Mouse (Mus musculus) kidney, embryonic 14.5 days (tissue): ENCODE results near the gene Donson. TPM values are rescaled to one million over a fixed set of nuclear protein-coding genes. Genes with fewer than 3 reads are reported as not detected.
A peak's percentile ranks its signal among the peaks of the same experiment; 100 is the strongest.

ENCODE experiments used
- ATAC-seq: fragments of 200-750 bp; cut with Nextera tagmentation; 2 replicates; pipeline ENCODE4 v1.8.0; 2017; ENCODE audit warnings: moderate number of reproducible peaks, mild to moderate bottlenecking, moderate TSS enrichment, moderate library complexity; ENCODE audit not compliant: low FRiP score, low TSS enrichment
- H3K27ac ChIP-seq: fragments of 300-500 bp; sonication (generic); 2 replicates; pipeline ENCODE4 v1.5.1; 2014; ENCODE audit warnings: low read depth, mild to moderate bottlenecking, low read length, moderate library complexity, mixed read lengths
- H3K27me3 ChIP-seq: fragments of 300-500 bp; sonication (generic); 2 replicates; pipeline ENCODE4 v1.6.1; 2014; ENCODE audit warnings: mild to moderate bottlenecking, low read length; ENCODE audit not compliant: control insufficient read depth, insufficient read depth
- H3K36me3 ChIP-seq: fragments of 300-500 bp; sonication (generic); 2 replicates; pipeline ENCODE4 v1.6.1; 2014; ENCODE audit warnings: low read length, mixed read lengths; ENCODE audit not compliant: control insufficient read depth, insufficient read depth
- H3K4me1 ChIP-seq: fragments of 300-500 bp; sonication (generic); 2 replicates; pipeline ENCODE4 v1.6.1; 2014; ENCODE audit warnings: low read length, mixed read lengths; ENCODE audit not compliant: control insufficient read depth, insufficient read depth
- H3K4me2 ChIP-seq: fragments of 300-500 bp; sonication (generic); replicated peaks from 2 replicates; pipeline ENCODE4 v1.6.1; 2014; ENCODE audit warnings: low read depth, mild to moderate bottlenecking, low read length
- H3K4me3 ChIP-seq: fragments of 300-500 bp; sonication (generic); 2 replicates; pipeline ENCODE4 v1.5.1; 2014; ENCODE audit warnings: mild to moderate bottlenecking, low read length
- H3K9ac ChIP-seq: fragments of 300-500 bp; sonication (generic); 2 replicates; pipeline ENCODE4 v1.6.1; 2014; ENCODE audit warnings: low read depth, mild to moderate bottlenecking, low read length, moderate library complexity
- H3K9me3 ChIP-seq: fragments of 300-500 bp; sonication (generic); 2 replicates; pipeline ENCODE4 v1.6.1; 2016; ENCODE audit warnings: low read length; ENCODE audit not compliant: control insufficient read depth
- WGBS: fragments of 180-500 bp; shearing (Covaris S2); extraction: QIAGEN DNeasy Blood & Tissue Kit; methylation state at CpG from one replicate; pipeline ENCODE4 v1.1.7; 2014; 5-methylcytosine and 5-hydroxymethylcytosine counted together
- polyA plus RNA-seq: library from polyadenylated mRNA; unstranded; fragments of >200 nt; fragmentation: Nextera tagmentation; extraction: Ambion mirVana; gene quantifications from 2 replicates; pipeline ENCODE4 v1.2.1, GENCODE M21; 2014

Donson gene
- polyA plus RNA-seq, 1 experiment from 2014 or later = 25.6 TPM

DNA sequence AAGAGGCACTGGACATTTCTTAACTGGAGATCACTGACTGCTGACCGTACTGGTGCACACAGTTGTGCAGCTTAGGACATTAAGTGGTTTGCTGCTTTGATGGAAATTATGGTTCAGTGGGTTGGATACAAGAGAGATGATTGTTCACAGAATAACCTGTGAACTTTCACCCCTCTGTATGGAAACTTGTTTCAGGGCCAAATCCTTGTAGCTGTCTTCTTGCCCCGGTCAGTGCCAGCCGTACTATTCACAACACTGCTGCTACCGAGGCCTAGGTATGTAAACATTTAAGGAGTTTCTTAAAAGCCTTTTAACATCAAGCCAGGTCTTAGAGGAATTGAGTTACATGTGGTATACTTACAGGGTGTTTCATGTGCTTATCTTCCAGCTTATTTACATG is 14.1 kb downstream of the Donson start:
- H3K36me3 ChIP-seq = peaks cover 94% of the 10 kb centered on the region
- ATAC-seq = no peak
- no peak overlapping the region for H3K27ac ChIP-seq
- H3K9me3 ChIP-seq = no peaks in the 10 kb centered on the region
- H3K4me2 ChIP-seq = no peak overlapping the region
- H3K9ac ChIP-seq = no peak overlapping the region
- no peaks in the 10 kb centered on the region for H3K4me1 ChIP-seq
- 88% methylated on average over 4 of the region's 4 CpGs for WGBS
- H3K27me3 ChIP-seq = no peaks in the 10 kb centered on the region
- no peak overlapping the region for H3K4me3 ChIP-seq

DNA sequence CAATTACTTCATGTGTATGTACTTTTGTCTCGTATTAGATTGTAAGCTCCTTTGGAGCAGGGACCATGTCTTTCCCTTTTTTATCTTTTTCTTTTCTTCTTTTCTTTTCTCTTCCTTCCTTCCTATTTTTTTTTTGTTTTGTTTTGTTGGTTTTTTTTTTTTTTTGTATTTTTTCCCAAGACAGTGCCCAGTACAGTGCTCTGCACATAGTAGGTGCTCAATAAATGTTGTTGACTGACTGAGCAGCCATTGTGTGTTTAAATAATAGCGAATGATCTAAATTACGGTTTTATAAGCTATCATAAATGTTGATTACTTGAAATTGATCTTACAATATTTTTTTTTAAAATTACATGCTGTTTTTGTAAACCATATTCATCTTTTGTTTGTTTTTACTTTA is 24.8 kb downstream of the Donson start:
- WGBS = 95% methylated on average over 3 of the region's 3 CpGs
- ATAC-seq = no peak
- H3K4me3 ChIP-seq = no peak overlapping the region
- peaks cover 90% of the 10 kb centered on the region for H3K36me3 ChIP-seq
- H3K4me1 ChIP-seq = no peaks in the 10 kb centered on the region
- no peak overlapping the region for H3K27ac ChIP-seq
- no peak overlapping the region for H3K4me2 ChIP-seq
- H3K9ac ChIP-seq = no peak overlapping the region
- no peaks in the 10 kb centered on the region for H3K27me3 ChIP-seq
- H3K9me3 ChIP-seq = 0 out of 2 replicates have a peak, but pooled peaks cover 5% of the 10 kb centered on the region

- WGBS = 94% methylated on average over 16 of the region's 16 CpGs
- Histone ChIP-seq H3K27me3 (no peaks in the 10 kb centered on the region), H3K9me3 (0 out of 2 replicates have a peak, but pooled peaks cover 5% of the 10 kb centered on the region), H3K27ac (no peak overlapping the region), H3K4me1 (no peaks in the 10 kb centered on the region), H3K36me3 (peaks cover 96% of the 10 kb centered on the region), H3K4me3 (no peak overlapping the region), H3K9ac (no peak overlapping the region), H3K4me2 (no peak overlapping the region)
- no peak for ATAC-seq
Measured at GRCm38 (mm10) chr16:91662336-91662735, 26.2 kb downstream of the Donson start.

DNA sequence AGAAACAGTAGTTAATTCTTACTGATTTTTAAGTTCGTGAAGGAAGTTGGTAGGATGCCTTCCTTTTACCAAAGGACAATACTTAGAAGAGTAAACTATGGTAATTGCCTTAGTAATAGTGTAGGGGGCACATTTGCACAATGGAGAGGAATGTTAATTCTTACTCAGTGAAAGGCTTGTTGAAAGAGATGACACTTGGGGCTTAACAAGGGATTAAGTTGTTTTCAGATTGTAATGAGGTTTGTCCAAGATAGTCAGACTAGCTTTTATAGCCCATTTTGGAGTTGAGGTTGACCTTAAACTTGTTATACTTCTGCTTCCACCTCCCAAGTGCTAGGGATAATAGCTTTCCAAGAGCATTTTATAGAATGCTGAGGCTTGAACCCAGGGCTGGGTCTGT is 27.2 kb downstream of the Donson start:
- H3K9ac ChIP-seq = no peak overlapping the region
- no peak overlapping the region for H3K4me2 ChIP-seq
- no peak overlapping the region for H3K4me3 ChIP-seq
- no peak overlapping the region for H3K27ac ChIP-seq
- H3K4me1 ChIP-seq = no peaks in the 10 kb centered on the region
- no peak for ATAC-seq
- 93% methylated on average over 1 of the region's 1 CpGs for WGBS
- H3K27me3 ChIP-seq = no peaks in the 10 kb centered on the region
- H3K36me3 ChIP-seq = peaks cover 96% of the 10 kb centered on the region
- 0 out of 2 replicates have a peak, but pooled peaks cover 5% of the 10 kb centered on the region for H3K9me3 ChIP-seq

GRCm38 (mm10) chr16:91659798-91660197 is 28.8 kb downstream of the Donson start:
- ATAC-seq = no peak
- no peaks in the 10 kb centered on the region for H3K27me3 ChIP-seq
- 98% methylated on average over 20 of the region's 20 CpGs for WGBS

DNA sequence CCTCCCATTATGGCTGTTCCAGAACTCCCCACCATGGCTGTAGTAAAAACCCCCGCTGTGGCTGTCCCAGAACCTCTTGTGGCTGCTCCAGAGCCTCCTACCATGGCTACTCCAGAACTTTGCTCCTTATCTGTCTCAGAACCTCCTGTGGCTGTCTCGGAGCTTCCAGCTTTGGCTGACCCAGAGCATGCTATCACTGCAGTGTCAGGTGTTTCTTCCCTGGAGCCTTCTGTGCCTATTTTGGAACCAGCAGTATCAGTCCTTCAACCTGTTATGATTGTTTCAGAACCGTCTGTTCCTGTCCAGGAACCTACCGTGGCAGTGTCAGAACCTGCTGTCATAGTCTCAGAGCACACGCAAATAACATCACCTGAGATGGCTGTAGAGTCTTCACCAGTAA is 30.1 kb downstream of the Donson start:
- Histone ChIP-seq H3K4me2 (no peak overlapping the region), H3K36me3 (peaks cover 92% of the 10 kb centered on the region), H3K4me3 (no peak overlapping the region), H3K4me1 (no peaks in the 10 kb centered on the region), H3K9ac (no peak overlapping the region), H3K9me3 (0 out of 2 replicates have a peak, but pooled peaks cover 5% of the 10 kb centered on the region), H3K27me3 (no peaks in the 10 kb centered on the region), H3K27ac (no peak overlapping the region)
- WGBS = 93% methylated on average over 5 of the region's 5 CpGs
- no peak for ATAC-seq

More at GRCm38 (mm10) chr16:91659798-91660197, 28.8 kb downstream of the Donson start:
- H3K4me1 ChIP-seq = no peaks in the 10 kb centered on the region
- peaks cover 96% of the 10 kb centered on the region for H3K36me3 ChIP-seq
- H3K27ac ChIP-seq = no peak overlapping the region
- no peak overlapping the region for H3K9ac ChIP-seq
- H3K4me2 ChIP-seq = no peak overlapping the region
- H3K4me3 ChIP-seq = no peak overlapping the region
- H3K9me3 ChIP-seq = 0 out of 2 replicates have a peak, but pooled peaks cover 5% of the 10 kb centered on the region

DNA sequence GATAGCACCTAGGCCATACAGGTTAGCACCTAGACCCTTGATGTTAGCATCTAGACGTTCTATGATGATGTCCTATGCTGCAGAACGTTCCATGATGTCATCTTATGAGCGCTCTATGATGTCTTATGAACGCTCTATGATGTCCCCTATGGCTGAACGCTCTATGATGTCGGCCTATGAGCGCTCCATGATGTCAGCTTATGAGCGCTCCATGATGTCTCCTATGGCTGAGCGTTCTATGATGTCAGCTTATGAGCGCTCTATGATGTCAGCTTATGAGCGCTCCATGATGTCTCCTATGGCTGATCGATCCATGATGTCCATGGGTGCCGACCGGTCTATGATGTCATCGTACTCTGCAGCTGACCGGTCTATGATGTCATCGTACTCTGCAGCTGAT is 31.3 kb downstream of the Donson start:
- 96% methylated on average over 17 of the region's 17 CpGs for WGBS
- peak; percentile 55; the same call in 1 of the 2 replicates for ATAC-seq

GRCm38 (mm10) chr16:91655285-91655684 is 33.3 kb downstream of the Donson start:
- no peak overlapping the region for H3K4me3 ChIP-seq
- no peak for ATAC-seq
- no peak overlapping the region for H3K4me2 ChIP-seq
- no peak overlapping the region for H3K27ac ChIP-seq
- no peaks in the 10 kb centered on the region for H3K27me3 ChIP-seq
- peaks cover 81% of the 10 kb centered on the region for H3K36me3 ChIP-seq
- 0 out of 2 replicates have a peak, but pooled peaks cover 5% of the 10 kb centered on the region for H3K9me3 ChIP-seq
- no peak overlapping the region for H3K9ac ChIP-seq
- WGBS = 99% methylated on average over 9 of the region's 9 CpGs
- H3K4me1 ChIP-seq = peaks cover under 1% of the 10 kb centered on the region; the same call in 1 of the 2 replicates

More for the DNA sequence above, 31.3 kb downstream of the Donson start:
- Histone ChIP-seq H3K36me3 (peaks cover 91% of the 10 kb centered on the region), H3K9ac (no peak overlapping the region), H3K27me3 (no peaks in the 10 kb centered on the region), H3K4me3 (no peak overlapping the region), H3K4me2 (no peak overlapping the region), H3K9me3 (0 out of 2 replicates have a peak, but pooled peaks cover 5% of the 10 kb centered on the region), H3K27ac (no peak overlapping the region), H3K4me1 (no peaks in the 10 kb centered on the region)

GRCm38 (mm10) chr16:91652191-91652590 is 36.4 kb downstream of the Donson start:
- Histone ChIP-seq H3K27me3 (no peaks in the 10 kb centered on the region), H3K27ac (no peak overlapping the region), H3K9me3 (no peaks in the 10 kb centered on the region), H3K9ac (no peak overlapping the region), H3K36me3 (peaks cover 50% of the 10 kb centered on the region), H3K4me1 (peaks cover 9% of the 10 kb centered on the region; the same call in 1 of the 2 replicates), H3K4me3 (no peak overlapping the region), H3K4me2 (no peak overlapping the region)
- no peak for ATAC-seq
- WGBS = 98% methylated on average over 3 of the region's 3 CpGs
